Mouse (Mus musculus): ENCODE results near the gene Rom1. TPM values are rescaled to one million over a fixed set of nuclear protein-coding genes. Genes with fewer than 3 reads are reported as not detected.

Gene Rom1
- polyA plus RNA-seq, 1 experiment from 2014 or later: 1.0 TPM

DNA sequence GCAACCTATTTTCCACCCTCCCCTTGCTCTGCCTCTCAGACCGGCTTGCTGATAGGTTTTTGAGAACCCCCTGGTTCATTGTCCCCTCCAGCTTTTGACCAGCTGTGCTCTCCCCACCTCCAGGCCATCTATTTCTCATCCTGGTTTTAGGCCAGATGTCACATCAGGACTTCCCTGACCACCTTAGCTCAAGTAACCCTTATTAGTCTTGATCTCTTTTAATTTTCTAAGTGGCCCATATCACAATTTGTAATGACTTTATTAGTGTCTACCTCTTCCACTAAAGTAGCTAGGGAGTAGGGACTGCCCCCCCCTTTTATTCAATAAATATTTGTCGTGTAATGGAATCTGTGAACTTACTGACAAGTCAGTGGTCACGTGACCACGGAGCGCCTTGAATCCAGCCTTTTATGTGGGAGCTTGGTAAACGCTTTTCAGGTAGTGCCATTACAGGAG, 8.3 kb downstream of the Rom1 start:
- DNase-seq (ENCODE audit: low spot score): peak; percentile 52
- no peaks in the 10 kb centered on the region for H3K27me3 ChIP-seq (ENCODE audit: control insufficient read depth, insufficient read depth, low read length)
- peak overlapping the region; percentile 77 for H3K9ac ChIP-seq (ENCODE audit: low read depth, low read length)
- ATAC-seq (ENCODE audit: low FRiP score): peak; percentile 47; the same call in 1 of the 2 replicates
- peaks cover 4% of the 10 kb centered on the region; the same call in 1 of the 2 replicates for H3K36me3 ChIP-seq (ENCODE audit: control insufficient read depth, insufficient read depth, low read length)
- peak overlapping the region; percentile 80; the same call in 1 of the 2 replicates for H3K27ac ChIP-seq (ENCODE audit: low read depth, low read length)
- H3K4me3 ChIP-seq (ENCODE audit: low read depth, low read length): peak overlapping the region; percentile 84
- H3K9me3 ChIP-seq (ENCODE audit: control insufficient read depth, low read length): no peaks in the 10 kb centered on the region
- no peaks in the 10 kb centered on the region; the same call in 1 of the 2 replicates for H3K4me1 ChIP-seq (replicated peaks; ENCODE audit: control insufficient read depth, insufficient read depth, low read length)
- WGBS: 2% methylated on average over 6 of the region's 6 CpGs
- H3K4me2 ChIP-seq (replicated peaks; ENCODE audit: low read depth, low read length): peak overlapping the region; percentile 74

DNA sequence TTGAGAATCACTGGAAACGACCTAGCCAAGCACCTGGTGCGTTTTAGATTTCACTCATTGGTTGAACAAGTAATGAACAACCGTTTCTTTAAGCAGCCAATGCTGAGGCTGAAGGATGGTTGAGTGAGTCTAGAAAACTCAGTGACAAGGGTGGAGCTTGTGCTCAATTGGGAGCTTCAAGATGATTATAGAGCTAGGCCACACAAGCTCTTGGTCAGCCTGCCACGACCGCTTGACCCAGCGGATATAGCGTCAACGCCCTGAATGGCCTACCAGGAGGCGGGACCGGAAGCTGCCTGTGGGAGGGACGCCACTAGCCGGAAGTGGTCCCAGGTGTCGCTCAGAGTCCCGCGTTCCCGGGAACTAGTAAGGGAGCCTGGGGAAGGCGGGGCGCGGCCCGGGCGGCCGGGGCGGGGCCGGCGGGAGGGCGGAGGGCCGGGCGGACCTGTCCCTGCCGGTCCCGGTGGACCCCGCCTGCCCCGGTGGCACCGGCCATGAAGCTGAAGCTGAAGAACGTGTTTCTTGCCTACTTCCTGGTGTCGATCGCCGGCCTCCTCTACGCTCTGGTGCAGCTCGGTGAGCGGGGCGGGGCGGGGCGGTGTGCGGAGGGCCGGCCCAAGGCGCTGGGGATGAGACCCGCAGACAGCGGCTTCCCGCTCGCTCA, 9.0 kb downstream of the Rom1 start, which contains the start of gene B3gat3:
B3gat3 (plus strand) TSS at position 302 of the 664 bp plus-strand sequence.
- Histone ChIP-seq H3K9me3 (ENCODE audit: control insufficient read depth, low read length) (no peaks in the 10 kb centered on the region), H3K4me3 (ENCODE audit: low read depth, low read length) (peak within 1 kb of the TSS; percentile 84), H3K27ac (ENCODE audit: low read depth, low read length) (peak within 1 kb of the TSS; percentile 80), H3K4me2 (replicated peaks; ENCODE audit: low read depth, low read length) (peak within 1 kb of the TSS; percentile 74), H3K9ac (ENCODE audit: low read depth, low read length) (peak within 1 kb of the TSS; percentile 77), H3K4me1 (replicated peaks; ENCODE audit: control insufficient read depth, insufficient read depth, low read length) (no peaks in the 10 kb centered on the region; the same call in 1 of the 2 replicates), H3K36me3 (ENCODE audit: control insufficient read depth, insufficient read depth, low read length) (peaks cover 4% of the 10 kb centered on the region; the same call in 1 of the 2 replicates), H3K27me3 (ENCODE audit: control insufficient read depth, insufficient read depth, low read length) (no peaks in the 10 kb centered on the region)
- WGBS: 3% methylated on average over 41 of the region's 50 CpGs
- ATAC-seq (ENCODE audit: low FRiP score) (peak; percentile 98), DNase-seq (ENCODE audit: low spot score) (peak; percentile 95)

- Histone ChIP-seq H3K4me1 (replicated peaks; ENCODE audit: control insufficient read depth, insufficient read depth, low read length) (no peaks in the 10 kb centered on the region; the same call in 1 of the 2 replicates), H3K4me3 (ENCODE audit: low read depth, low read length) (peak overlapping the region; percentile 84; the same call in 1 of the 2 replicates), H3K27me3 (ENCODE audit: control insufficient read depth, insufficient read depth, low read length) (no peaks in the 10 kb centered on the region), H3K4me2 (replicated peaks; ENCODE audit: low read depth, low read length) (peak overlapping the region; percentile 74), H3K36me3 (ENCODE audit: control insufficient read depth, insufficient read depth, low read length) (peaks cover 6% of the 10 kb centered on the region; the same call in 1 of the 2 replicates), H3K27ac (ENCODE audit: low read depth, low read length) (0 out of 2 replicates have a peak overlapping the region, but pooled peaks have one; percentile 80), H3K9ac (ENCODE audit: low read depth, low read length) (peak overlapping the region; percentile 77), H3K9me3 (ENCODE audit: control insufficient read depth, low read length) (no peaks in the 10 kb centered on the region)
- DNase-seq (ENCODE audit: low spot score): no peak
- ATAC-seq (ENCODE audit: low FRiP score): no peak
- 72% methylated on average over 6 of the region's 6 CpGs for WGBS
Observed at GRCm38 (mm10) chr19:8919684-8920072, 9.5 kb downstream of the Rom1 start.

GRCm38 (mm10) chr19:8919000-8919399, 10.2 kb downstream of the Rom1 start:
- H3K4me2 ChIP-seq (replicated peaks; ENCODE audit: low read depth, low read length): no peak overlapping the region
- H3K9me3 ChIP-seq (ENCODE audit: control insufficient read depth, low read length): no peaks in the 10 kb centered on the region
- no peaks in the 10 kb centered on the region for H3K27me3 ChIP-seq (ENCODE audit: control insufficient read depth, insufficient read depth, low read length)
- no peak overlapping the region for H3K4me3 ChIP-seq (ENCODE audit: low read depth, low read length)
- no peak overlapping the region for H3K9ac ChIP-seq (ENCODE audit: low read depth, low read length)
- ATAC-seq (ENCODE audit: low FRiP score): no peak
- DNase-seq (ENCODE audit: low spot score): no peak
- no peaks in the 10 kb centered on the region; the same call in 1 of the 2 replicates for H3K4me1 ChIP-seq (replicated peaks; ENCODE audit: control insufficient read depth, insufficient read depth, low read length)
- WGBS: 93% methylated on average over 3 of the region's 3 CpGs
- peaks cover 9% of the 10 kb centered on the region; the same call in 1 of the 2 replicates for H3K36me3 ChIP-seq (ENCODE audit: control insufficient read depth, insufficient read depth, low read length)
- no peak overlapping the region for H3K27ac ChIP-seq (ENCODE audit: low read depth, low read length)

DNA sequence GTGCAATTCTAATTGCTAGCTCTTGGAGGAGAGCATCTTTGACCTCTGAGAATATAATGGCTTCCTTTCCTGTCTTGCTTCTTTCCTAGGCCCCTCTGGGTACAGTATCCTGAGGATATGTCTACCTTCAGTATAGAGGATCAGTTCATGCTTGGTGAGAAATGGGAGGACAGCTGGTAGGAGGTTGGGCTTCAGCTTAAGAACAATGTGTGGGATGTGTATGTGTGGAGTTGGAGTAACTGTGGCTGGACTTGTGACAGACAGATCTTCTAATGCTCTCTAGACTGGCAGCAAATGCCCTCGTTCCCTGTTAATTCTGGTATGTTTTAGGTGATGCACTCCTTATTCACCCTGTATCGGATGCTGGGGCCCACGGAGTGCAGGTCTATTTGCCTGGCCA, 14.9 kb downstream of the Rom1 start:
- H3K4me1 ChIP-seq (replicated peaks; ENCODE audit: control insufficient read depth, insufficient read depth, low read length): no peaks in the 10 kb centered on the region
- H3K9me3 ChIP-seq (ENCODE audit: control insufficient read depth, low read length): no peaks in the 10 kb centered on the region
- peaks cover 32% of the 10 kb centered on the region for H3K36me3 ChIP-seq (ENCODE audit: control insufficient read depth, insufficient read depth, low read length)
- 91% methylated on average over 3 of the region's 3 CpGs for whole genome bisulfite sequencing
- ATAC-seq (ENCODE audit: low FRiP score) (no peak), DNase-seq (ENCODE audit: low spot score) (no peak)
- no peak overlapping the region for H3K4me2 ChIP-seq (replicated peaks; ENCODE audit: low read depth, low read length)
- H3K27ac ChIP-seq (ENCODE audit: low read depth, low read length): no peak overlapping the region
- H3K9ac ChIP-seq (ENCODE audit: low read depth, low read length): no peak overlapping the region
- H3K4me3 ChIP-seq (ENCODE audit: low read depth, low read length): no peak overlapping the region
- H3K27me3 ChIP-seq (ENCODE audit: control insufficient read depth, insufficient read depth, low read length): no peaks in the 10 kb centered on the region

GRCm38 (mm10) chr19:8911810-8912209, 17.3 kb downstream of the Rom1 start:
- ATAC-seq (ENCODE audit: low FRiP score): no peak
- Histone ChIP-seq H3K27ac (ENCODE audit: low read depth, low read length) (no peak overlapping the region), H3K27me3 (ENCODE audit: control insufficient read depth, insufficient read depth, low read length) (no peaks in the 10 kb centered on the region), H3K4me2 (replicated peaks; ENCODE audit: low read depth, low read length) (no peak overlapping the region), H3K4me3 (ENCODE audit: low read depth, low read length) (no peak overlapping the region), H3K36me3 (ENCODE audit: control insufficient read depth, insufficient read depth, low read length) (peaks cover 45% of the 10 kb centered on the region), H3K9me3 (ENCODE audit: control insufficient read depth, low read length) (no peaks in the 10 kb centered on the region), H3K9ac (ENCODE audit: low read depth, low read length) (no peak overlapping the region), H3K4me1 (replicated peaks; ENCODE audit: control insufficient read depth, insufficient read depth, low read length) (no peaks in the 10 kb centered on the region)
- no peak for DNase-seq (ENCODE audit: low spot score)
- 88% methylated on average over 5 of the region's 5 CpGs for WGBS

DNA sequence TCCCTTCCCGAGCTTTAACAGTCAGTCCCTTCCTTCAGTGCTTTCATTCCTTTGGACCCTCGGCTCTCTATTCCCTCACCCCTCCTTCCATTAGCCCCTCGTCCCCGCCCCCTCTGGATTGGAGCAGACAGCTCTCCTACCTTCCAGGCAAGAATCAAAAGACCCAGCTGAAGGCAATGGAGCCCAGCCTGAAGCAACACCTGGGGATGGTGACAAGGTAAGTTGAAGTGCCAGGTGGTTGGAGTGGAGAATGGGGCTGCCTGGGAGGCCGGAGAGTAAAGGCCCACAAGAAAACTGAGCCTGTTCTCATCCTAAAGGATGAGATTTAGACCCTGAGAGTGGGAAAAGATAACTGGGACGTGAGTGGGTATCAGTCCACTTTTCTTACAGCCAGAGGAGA, 20.6 kb downstream of the Rom1 start:
- Histone ChIP-seq H3K9ac (ENCODE audit: low read depth, low read length) (no peak overlapping the region), H3K4me1 (replicated peaks; ENCODE audit: control insufficient read depth, insufficient read depth, low read length) (no peaks in the 10 kb centered on the region), H3K27ac (ENCODE audit: low read depth, low read length) (no peak overlapping the region), H3K9me3 (ENCODE audit: control insufficient read depth, low read length) (no peaks in the 10 kb centered on the region), H3K36me3 (ENCODE audit: control insufficient read depth, insufficient read depth, low read length) (peaks cover 39% of the 10 kb centered on the region), H3K4me3 (ENCODE audit: low read depth, low read length) (no peak overlapping the region), H3K27me3 (ENCODE audit: control insufficient read depth, insufficient read depth, low read length) (no peaks in the 10 kb centered on the region), H3K4me2 (replicated peaks; ENCODE audit: low read depth, low read length) (no peak overlapping the region)
- WGBS: 96% methylated on average over 6 of the region's 6 CpGs
- DNase-seq (ENCODE audit: low spot score): no peak
- no peak for ATAC-seq (ENCODE audit: low FRiP score)

DNA sequence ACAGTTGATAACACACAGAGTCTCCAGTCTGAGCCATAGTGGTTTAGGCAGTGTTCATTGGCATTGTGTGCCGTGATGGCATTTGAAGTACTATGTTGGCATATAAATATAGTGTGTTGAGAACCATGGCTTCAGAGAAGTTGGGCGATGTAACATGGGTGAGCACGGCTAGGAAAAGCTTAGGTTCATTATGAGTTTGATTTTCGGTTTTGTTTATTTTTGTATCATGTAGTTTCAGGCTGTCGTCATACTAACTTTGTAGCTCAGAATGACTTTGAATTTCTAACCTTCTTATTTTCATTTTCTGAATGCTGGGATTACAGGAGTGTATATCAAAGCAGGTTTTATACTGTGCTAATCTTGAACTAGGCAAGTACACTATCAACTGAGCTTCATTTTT, 25.7 kb downstream of the Rom1 start:
- Histone ChIP-seq H3K27me3 (ENCODE audit: control insufficient read depth, insufficient read depth, low read length) (no peaks in the 10 kb centered on the region), H3K4me1 (replicated peaks; ENCODE audit: control insufficient read depth, insufficient read depth, low read length) (peaks cover 4% of the 10 kb centered on the region), H3K27ac (ENCODE audit: low read depth, low read length) (no peak overlapping the region), H3K36me3 (ENCODE audit: control insufficient read depth, insufficient read depth, low read length) (peaks cover 11% of the 10 kb centered on the region), H3K4me3 (ENCODE audit: low read depth, low read length) (no peak overlapping the region), H3K4me2 (replicated peaks; ENCODE audit: low read depth, low read length) (no peak overlapping the region), H3K9me3 (ENCODE audit: control insufficient read depth, low read length) (no peaks in the 10 kb centered on the region), H3K9ac (ENCODE audit: low read depth, low read length) (no peak overlapping the region)
- WGBS: 94% methylated on average over 5 of the region's 5 CpGs
- DNase-seq (ENCODE audit: low spot score): no peak
- ATAC-seq (ENCODE audit: low FRiP score): no peak

GRCm38 (mm10) chr19:8899079-8899478, 30.1 kb downstream of the Rom1 start:
- WGBS: 75% methylated on average over 3 of the region's 3 CpGs
- peaks cover 11% of the 10 kb centered on the region for H3K4me1 ChIP-seq (replicated peaks; ENCODE audit: control insufficient read depth, insufficient read depth, low read length)
- H3K4me2 ChIP-seq (replicated peaks; ENCODE audit: low read depth, low read length): peak overlapping the region; percentile 70
- peak overlapping the region; percentile 99 for H3K4me3 ChIP-seq (ENCODE audit: low read depth, low read length)
- H3K36me3 ChIP-seq (ENCODE audit: control insufficient read depth, insufficient read depth, low read length): no peaks in the 10 kb centered on the region
- H3K9me3 ChIP-seq (ENCODE audit: control insufficient read depth, low read length): no peaks in the 10 kb centered on the region
- H3K27ac ChIP-seq (ENCODE audit: low read depth, low read length): no peak overlapping the region
- DNase-seq (ENCODE audit: low spot score): no peak
- H3K9ac ChIP-seq (ENCODE audit: low read depth, low read length): peak overlapping the region; percentile 97
- no peak for ATAC-seq (ENCODE audit: low FRiP score)
- H3K27me3 ChIP-seq (ENCODE audit: control insufficient read depth, insufficient read depth, low read length): no peaks in the 10 kb centered on the region

Measured in hindbrain, embryonic 11.5 days (tissue).